Mouse (Mus musculus): ENCODE measurements around the gene Mlh3. TPM values are rescaled to one million over a fixed set of nuclear protein-coding genes. Genes with fewer than 3 reads are reported as not detected.

The Mlh3 gene
- 36.7 TPM for polyA plus RNA-seq (2014; fragmentation: Illumina TruSeq; extraction: RNeasy Lipid Tissue Mini Kit (QIAGEN cat#74804))

GRCm38 (mm10) chr12:85270319-85270718 is at the start of gene Mlh3:
TSS of gene Mlh3 (minus strand) at chr12:85270599.

DNA sequence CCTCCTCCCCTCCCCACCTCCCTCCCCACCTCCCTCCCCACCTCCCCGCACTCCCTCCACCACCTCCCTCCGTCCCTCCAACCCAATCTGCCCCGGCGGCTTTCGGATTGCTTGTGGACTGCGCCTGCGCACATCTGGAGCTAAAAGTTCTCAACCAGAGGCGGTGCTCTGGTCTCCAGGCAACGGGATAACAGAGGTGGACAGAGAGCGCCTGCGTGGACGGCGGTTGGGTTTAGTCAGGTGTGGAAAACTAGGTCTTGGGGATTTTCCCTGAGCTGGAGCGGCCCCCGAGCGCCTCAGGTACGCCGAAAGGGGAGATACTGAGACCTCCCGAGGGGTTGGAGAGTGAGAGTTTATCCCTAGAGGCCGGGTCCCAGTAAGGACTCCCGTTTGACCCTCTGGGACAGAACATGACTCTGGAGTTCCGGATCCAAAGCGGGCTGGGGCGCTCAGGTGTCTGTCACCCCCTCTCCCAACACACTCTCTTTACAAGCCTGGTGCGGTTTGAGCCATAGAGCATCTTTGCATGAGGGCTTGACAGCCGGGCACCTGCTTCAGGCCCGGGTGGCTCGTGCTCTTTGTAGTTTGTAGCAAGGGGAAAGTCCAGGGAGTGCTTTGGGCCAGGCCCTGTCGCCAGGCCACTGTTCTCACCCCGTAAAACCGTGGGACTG is 18.2 kb upstream of the Mlh3 start, which contains the start of gene Zc2hc1c:
Zc2hc1c (plus strand) TSS at position 106 of the 671 bp plus-strand sequence.

DNA sequence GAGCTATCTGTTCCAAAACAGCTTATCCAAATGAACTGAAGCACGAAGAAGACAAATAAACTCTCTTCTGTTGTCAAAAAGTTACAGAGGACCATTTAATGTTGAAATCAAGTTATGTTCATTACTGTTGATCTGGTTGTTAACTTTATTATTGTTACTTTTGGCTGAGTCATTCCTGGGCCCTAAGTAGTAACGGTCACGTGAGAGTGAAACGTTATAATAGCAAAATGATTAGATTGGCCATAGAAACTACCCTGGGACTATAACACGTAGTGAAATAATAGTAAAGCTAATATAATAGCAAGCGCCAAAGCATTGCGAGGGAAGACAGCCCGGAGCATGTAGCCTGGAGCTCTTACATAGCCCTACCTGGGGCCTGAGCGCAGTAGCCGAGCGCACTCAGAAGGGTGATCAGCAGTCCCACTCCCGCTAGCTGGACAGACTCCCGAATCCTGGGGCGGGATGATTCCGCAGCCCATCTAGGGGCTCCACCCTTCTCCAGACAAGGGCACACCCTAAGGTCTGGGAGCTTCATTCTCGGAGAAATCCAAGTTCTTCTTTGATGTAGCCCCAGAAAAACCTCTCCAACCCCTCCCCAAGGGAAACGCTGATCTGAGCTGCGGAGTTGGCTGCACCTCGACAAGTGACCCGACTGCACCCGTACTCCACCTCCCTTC is 17.5 kb upstream of the Mlh3 start, which contains the start of gene Acyp1:
Acyp1 (minus strand) TSS at position 630 of the 677 bp plus-strand sequence.

GRCm38 (mm10) chr12:85219236-85219904 is 51.0 kb downstream of the Mlh3 start, which contains the start of gene Eif2b2:
TSS of gene Eif2b2 (plus strand) at chr12:85219481.

Other genes starting within 250 kb of the Mlh3 start
- gene Prox2, start 159.8 kb downstream of the Mlh3 start, polyA plus RNA-seq (2014; fragmentation: Illumina TruSeq; extraction: RNeasy Lipid Tissue Mini Kit (QIAGEN cat#74804)) = 1.8 TPM
- 144 TPM for gene Dlst, start 159.8 kb downstream of the Mlh3 start, polyA plus RNA-seq (2014; fragmentation: Illumina TruSeq; extraction: RNeasy Lipid Tissue Mini Kit (QIAGEN cat#74804))
- gene Rps6kl1, start 119.3 kb downstream of the Mlh3 start, polyA plus RNA-seq (2014; fragmentation: Illumina TruSeq; extraction: RNeasy Lipid Tissue Mini Kit (QIAGEN cat#74804)) = not detected
- 0.66 TPM for gene Pgf, start 92.8 kb downstream of the Mlh3 start, polyA plus RNA-seq (2014; fragmentation: Illumina TruSeq; extraction: RNeasy Lipid Tissue Mini Kit (QIAGEN cat#74804))
- gene Eif2b2, start 51.1 kb downstream of the Mlh3 start, polyA plus RNA-seq (2014; fragmentation: Illumina TruSeq; extraction: RNeasy Lipid Tissue Mini Kit (QIAGEN cat#74804)) = 1.1 TPM
- 13.0 TPM for gene Acyp1, start 17.8 kb upstream of the Mlh3 start, polyA plus RNA-seq (2014; fragmentation: Illumina TruSeq; extraction: RNeasy Lipid Tissue Mini Kit (QIAGEN cat#74804))
- 0.88 TPM for gene Zc2hc1c, start 18.0 kb upstream of the Mlh3 start, polyA plus RNA-seq (2014; fragmentation: Illumina TruSeq; extraction: RNeasy Lipid Tissue Mini Kit (QIAGEN cat#74804))
- 75.6 TPM for gene Nek9, start 68.8 kb upstream of the Mlh3 start, polyA plus RNA-seq (2014; fragmentation: Illumina TruSeq; extraction: RNeasy Lipid Tissue Mini Kit (QIAGEN cat#74804))
- gene Tmed10, start 104.2 kb upstream of the Mlh3 start, polyA plus RNA-seq (2014; fragmentation: Illumina TruSeq; extraction: RNeasy Lipid Tissue Mini Kit (QIAGEN cat#74804)) = 527 TPM
- 26.3 TPM for gene Fos, start 203.3 kb upstream of the Mlh3 start, polyA plus RNA-seq (2014; fragmentation: Illumina TruSeq; extraction: RNeasy Lipid Tissue Mini Kit (QIAGEN cat#74804))